Mouse (Mus musculus) gastrocnemius, adult 2 months (tissue): ENCODE data around the gene Cog7. TPM values are rescaled to one million over a fixed set of nuclear protein-coding genes. Genes with fewer than 3 reads are reported as not detected.

Source experiments
- DNase-seq: peaks from one replicate; pipeline ENCODE4 v3.0.0; 2022
- H3K27ac ChIP-seq: fragments of 200-600 bp; 2 replicates; pipeline ENCODE4 v1.8.1; 2022; ENCODE audit warnings: mild to moderate bottlenecking
- H3K4me3 ChIP-seq: fragments of 200-600 bp; 2 replicates; pipeline ENCODE4 v1.8.1; 2022; ENCODE audit warnings: mild to moderate bottlenecking, moderate library complexity
- CTCF ChIP-seq: fragments of 200-600 bp; IDR thresholded peaks from 2 replicates; pipeline ENCODE4 v1.8.1; 2022; ENCODE audit warnings: antibody characterized with exemption, mild to moderate bottlenecking, moderate library complexity
- intact Hi-C: fragments of 180-260 bp; cut with DNase I; formaldehyde crosslinking; loops from one replicate; pipeline ENCODE4 v1.15.1; 2025
- total RNA-seq, 2 experiments: library from RNA; stranded (reverse); gene quantifications; 2 replicates each; pipeline ENCODE4 v1.2.3; 2021

Cog7 gene
- total RNA-seq, 2 experiments from 2014 or later: 10.5 to 13.9 TPM

- Histone ChIP-seq H3K27ac (no peak overlapping the region), H3K4me3 (no peak overlapping the region)
- no peak for DNase-seq
- no peak for TF ChIP-seq CTCF
- intact Hi-C loops: no loop called here
Observed at GRCm38 (mm10) chr7:121906879-121907278, 74.6 kb downstream of the Cog7 start.

- no peak overlapping the region for H3K27ac ChIP-seq
- no peak for TF ChIP-seq CTCF
- intact Hi-C loops: no loop called here
- no peak for DNase-seq
- no peak overlapping the region for H3K4me3 ChIP-seq
Observed at GRCm38 (mm10) chr7:121902757-121903411, 78.6 kb downstream of the Cog7 start.

GRCm38 (mm10) chr7:121899940-121900339 is 81.6 kb downstream of the Cog7 start:
- DNase-seq: no peak
- intact Hi-C loops: loop anchor here (5.0 kb wide), 1 partner anchor 62 kb away; no protein-coding TSS in a partner anchor
- TF ChIP-seq CTCF: no peak
- no peak overlapping the region for H3K4me3 ChIP-seq
- no peak overlapping the region for H3K27ac ChIP-seq

GRCm38 (mm10) chr7:121899311-121899710 is 82.2 kb downstream of the Cog7 start:
- no peak overlapping the region for H3K4me3 ChIP-seq

GRCm38 (mm10) chr7:121896689-121897088 is 84.8 kb downstream of the Cog7 start:
- Histone ChIP-seq H3K27ac (no peak overlapping the region), H3K4me3 (no peak overlapping the region)
- no peak for TF ChIP-seq CTCF
- intact Hi-C loops: loop anchor here (5.0 kb wide), 1 partner anchor 66 kb away; no protein-coding TSS in a partner anchor
- no peak for DNase-seq

More at GRCm38 (mm10) chr7:121899311-121899710, 82.2 kb downstream of the Cog7 start:
- peak; percentile 48 for DNase-seq
- H3K27ac ChIP-seq: no peak overlapping the region
- intact Hi-C loops: loop anchor here (5.0 kb wide), 1 partner anchor 63 kb away; no protein-coding TSS in a partner anchor
- peak; percentile 69 for TF ChIP-seq CTCF

- DNase-seq: peak; percentile 31
- Histone ChIP-seq H3K27ac (no peak overlapping the region), H3K4me3 (no peak overlapping the region)
- no peak for TF ChIP-seq CTCF
- intact Hi-C loops: no loop called here
Observed at GRCm38 (mm10) chr7:121890636-121891360, 90.7 kb downstream of the Cog7 start.

GRCm38 (mm10) chr7:121880246-121880645 is 101.3 kb downstream of the Cog7 start:
- Histone ChIP-seq H3K4me3 (no peak overlapping the region), H3K27ac (no peak overlapping the region)
- no peak for TF ChIP-seq CTCF
- intact Hi-C loops: no loop called here
- DNase-seq: no peak

- no peak for TF ChIP-seq CTCF
- DNase-seq: no peak
- no peak overlapping the region for H3K4me3 ChIP-seq
- H3K27ac ChIP-seq: peak overlapping the region; percentile 46; the same call in 1 of the 2 replicates
- intact Hi-C loops: no loop called here
Observed at GRCm38 (mm10) chr7:121874784-121875183, 106.7 kb downstream of the Cog7 start.

- Histone ChIP-seq H3K27ac (peak overlapping the region; percentile 46), H3K4me3 (no peak overlapping the region)
- no peak for DNase-seq
- no peak for TF ChIP-seq CTCF
- intact Hi-C loops: no loop called here
Observed at GRCm38 (mm10) chr7:121873998-121874397, 107.5 kb downstream of the Cog7 start.

- no peak for TF ChIP-seq CTCF
- intact Hi-C loops: no loop called here
- no peak overlapping the region for H3K27ac ChIP-seq
- H3K4me3 ChIP-seq: no peak overlapping the region
- DNase-seq: no peak
Observed at GRCm38 (mm10) chr7:121871631-121872030, 109.9 kb downstream of the Cog7 start.

- TF ChIP-seq CTCF: no peak
- intact Hi-C loops: no loop called here
- H3K27ac ChIP-seq: no peak within 1 kb of the TSS
- peak within 1 kb of the TSS; percentile 51 for H3K4me3 ChIP-seq
- no peak for DNase-seq
Observed at GRCm38 (mm10) chr7:121864858-121865585, 116.5 kb downstream of the Cog7 start, which contains the start of gene Scnn1b. Gene Scnn1b, plus strand, starts transcription at chr7:121865038.

GRCm38 (mm10) chr7:121858939-121859338 is 122.6 kb downstream of the Cog7 start:
- intact Hi-C loops: no loop called here
- DNase-seq: no peak
- H3K27ac ChIP-seq: no peak overlapping the region
- H3K4me3 ChIP-seq: no peak overlapping the region
- peak; percentile 45 for TF ChIP-seq CTCF
